Mouse (Mus musculus) retina, embryonic 14.5 days (tissue): ENCODE results near the gene Pygo1.

ENCODE experiments used
- DNase-seq: peaks from one replicate; pipeline ENCODE4 v3.0.0-alpha.2; 2015; ENCODE audit warnings: low spot score

Gene Pygo1

DNA sequence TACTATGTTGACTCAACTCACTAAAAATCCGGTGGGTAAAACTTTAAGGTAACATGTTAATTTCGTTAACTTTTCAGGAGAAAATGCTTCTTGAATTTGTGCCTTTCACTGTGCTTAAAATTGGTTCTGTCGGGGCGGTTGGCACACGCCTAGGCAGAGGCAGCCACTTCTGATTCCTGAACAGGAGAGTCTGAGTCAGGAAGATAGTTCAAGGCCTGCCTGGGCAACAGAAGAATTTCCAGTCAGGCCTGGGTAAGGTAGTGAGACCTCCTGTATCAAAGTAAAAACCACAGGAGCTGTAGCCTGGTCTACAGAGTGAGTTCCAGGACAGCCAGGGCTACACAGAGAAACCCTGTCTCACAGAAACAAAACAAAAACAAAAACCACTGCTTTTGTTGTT is 67.1 kb downstream of the Pygo1 start:
- no peak for DNase-seq

DNA sequence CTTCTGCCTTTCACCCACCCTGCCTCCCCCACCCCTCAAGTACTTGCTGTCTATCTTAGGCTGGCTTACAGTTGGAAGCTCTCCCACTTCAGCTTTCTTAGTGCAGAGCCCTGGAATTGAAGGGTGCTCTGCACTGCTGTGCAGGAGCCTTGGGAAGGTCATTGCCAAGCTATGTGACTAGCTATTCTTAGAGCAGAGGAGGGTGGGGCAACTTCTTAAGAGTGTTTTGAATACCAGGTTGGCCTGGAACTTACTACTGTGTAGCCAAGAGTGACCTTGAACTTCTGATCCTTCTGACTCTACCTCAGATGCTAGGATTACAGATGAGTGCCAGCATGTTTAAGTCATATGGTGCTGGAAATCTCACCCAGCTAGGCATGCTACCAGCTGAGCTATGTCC is 70.7 kb downstream of the Pygo1 start:
- no peak for DNase-seq

DNA sequence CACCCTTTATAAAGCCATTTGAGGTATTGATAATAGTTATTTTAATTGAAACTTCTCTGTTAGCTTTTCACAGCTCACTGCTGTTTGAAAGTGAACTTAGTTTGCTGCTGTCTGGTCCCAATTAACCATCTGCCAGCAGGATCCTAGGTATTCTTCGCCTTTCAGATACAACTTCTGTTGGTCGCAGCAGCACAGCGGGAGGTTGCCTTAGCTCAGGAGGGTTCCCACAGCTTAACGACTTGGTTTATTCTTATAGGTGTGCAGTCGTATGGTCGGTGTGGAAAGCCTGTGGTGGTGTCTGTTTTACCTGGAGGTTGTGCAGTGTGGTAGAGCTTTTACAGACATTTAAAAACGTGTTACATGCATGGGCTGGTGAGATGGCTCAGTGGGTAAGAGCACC is 71.4 kb downstream of the Pygo1 start:
- no peak for DNase-seq

DNA sequence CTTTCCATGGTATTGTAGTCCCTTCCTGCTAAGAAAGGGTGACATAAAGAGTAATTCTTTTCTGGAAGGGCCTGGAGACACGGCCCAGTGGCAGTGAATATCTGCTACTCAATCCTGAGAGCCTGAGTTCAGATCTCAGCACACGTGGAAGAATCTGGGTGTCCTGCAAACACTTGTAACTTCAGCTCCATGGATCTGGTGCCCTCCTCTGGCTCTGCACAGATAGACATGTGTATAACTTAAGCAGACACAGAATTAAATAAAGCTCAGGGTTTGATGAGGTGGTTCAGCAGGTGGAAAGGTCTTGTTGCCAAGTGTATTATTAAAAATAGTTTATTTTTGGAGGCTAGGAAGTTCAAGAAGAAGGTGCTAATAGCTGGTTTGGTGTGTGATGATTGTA is 75.0 kb downstream of the Pygo1 start:
- DNase-seq, result no peak

DNA sequence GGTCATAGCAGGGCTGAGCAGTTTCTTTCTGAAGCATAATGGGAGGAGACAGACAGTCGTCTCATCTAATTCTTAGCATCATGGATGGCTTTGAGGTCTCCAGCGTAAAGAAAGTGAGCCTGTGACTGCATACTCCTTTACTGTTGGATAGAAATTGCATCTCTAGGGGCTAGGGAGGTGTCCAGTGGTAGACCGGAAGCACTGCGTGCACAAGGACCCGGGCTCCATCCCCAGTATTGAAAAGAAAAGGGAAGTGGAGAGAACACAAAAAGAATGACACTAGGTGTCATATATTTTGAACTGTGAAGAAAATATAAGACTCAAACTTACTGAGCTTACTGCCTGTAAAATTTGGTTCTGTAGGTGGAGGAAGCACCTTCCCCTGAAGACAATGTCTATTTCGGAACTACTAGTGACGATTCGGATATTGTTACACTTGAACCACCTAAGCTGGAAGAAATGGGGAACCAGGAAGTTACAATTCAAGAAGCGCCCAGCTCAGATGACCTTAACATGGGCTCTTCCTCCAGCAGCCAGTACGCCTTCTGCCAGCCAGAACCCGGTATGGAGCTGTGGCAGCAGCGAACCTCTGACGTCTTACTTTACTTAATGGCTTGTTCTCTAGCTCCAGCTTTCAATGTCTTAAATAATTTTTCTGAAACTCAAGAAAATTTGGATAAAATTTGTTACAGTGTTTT is 76.0 kb downstream of the Pygo1 start:
- DNase-seq, result no peak
